ENCODE assay signal across 10 mouse cellular contexts in the genomic region with DNA sequence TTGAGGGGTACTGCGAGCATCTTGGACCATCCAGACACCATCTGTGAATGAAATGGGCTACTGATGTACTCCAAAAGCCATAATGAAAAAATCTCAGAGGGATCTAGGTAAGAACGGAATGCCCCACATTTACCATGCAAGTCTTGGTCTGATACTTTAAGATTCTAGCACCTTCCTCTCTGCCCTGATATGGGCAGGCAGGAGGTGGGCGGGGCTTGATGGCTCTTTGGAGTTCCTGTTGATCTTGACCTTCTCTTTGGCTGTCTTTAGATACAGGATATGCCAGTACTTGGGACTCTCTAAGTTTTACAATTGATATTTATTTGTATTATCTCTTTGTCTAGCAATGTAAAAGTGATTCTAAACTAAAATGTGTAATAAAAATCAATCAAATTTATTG. TPM values are rescaled to one million over a fixed set of nuclear protein-coding genes. Genes with fewer than 3 reads are reported as not detected.
DNase-seq lines count a peak whose midpoint lies in the region; ATAC-seq and TF ChIP-seq lines count a peak whose summit lies in the region.
"Had no signal": no experiment of that assay in that cellular context is flagged by ENCODE, and none has a peak within 500 bp of the region (broad histone marks: within the 10 kb centered on the region; RNA-seq: fewer than 3 reads in every experiment).

No protein-coding gene starts in this region.

- ATAC-seq in kidney, embryonic 16.5 days (ENCODE audit: low FRiP score, low TSS enrichment): no peak
- no peak for ATAC-seq in stomach, postnatal 0 days (ENCODE audit: low FRiP score, low TSS enrichment)
- no peak for ATAC-seq in forebrain, postnatal 0 days

- no peak overlapping the region for H3K9ac ChIP-seq in kidney, embryonic 16.5 days (replicated peaks; ENCODE audit: low read length)
- H3K9ac ChIP-seq in stomach, postnatal 0 days (ENCODE audit: low read length): no peak overlapping the region
- no peak overlapping the region for H3K9ac ChIP-seq in forebrain, postnatal 0 days
- H3K9ac ChIP-seq: limb, embryonic 12.5 days had no signal

- TF ChIP-seq EP300 in stomach, postnatal 0 days (optimal IDR thresholded peaks at IDR 0.05): no peak

- no peak for TF ChIP-seq CTCF in stomach, postnatal 0 days (IDR thresholded peaks at IDR 0.05; ENCODE audit: low read depth)
- TF ChIP-seq CTCF in forebrain, postnatal 0 days (IDR thresholded peaks at IDR 0.05; ENCODE audit: low read depth): no peak

- H3K9me3 ChIP-seq in kidney, embryonic 16.5 days (ENCODE audit: low read length): no peaks in the 10 kb centered on the region
- no peaks in the 10 kb centered on the region for H3K9me3 ChIP-seq in stomach, postnatal 0 days (ENCODE audit: control insufficient read depth, low read length)
- no peaks in the 10 kb centered on the region for H3K9me3 ChIP-seq in forebrain, postnatal 0 days (ENCODE audit: low read length)
- H3K9me3 ChIP-seq: limb, embryonic 12.5 days had no signal

- no peak overlapping the region for H3K4me3 ChIP-seq in kidney, embryonic 16.5 days (ENCODE audit: low read length)
- no peak overlapping the region for H3K4me3 ChIP-seq in stomach, postnatal 0 days (ENCODE audit: low read depth, low read length)
- H3K4me3 ChIP-seq in forebrain, postnatal 0 days (ENCODE audit: low read depth, low read length): no peak overlapping the region
- H3K4me3 ChIP-seq: limb, embryonic 12.5 days had no signal

- no peaks in the 10 kb centered on the region for H3K4me1 ChIP-seq in kidney, embryonic 16.5 days (ENCODE audit: insufficient read depth, low read length)
- no peaks in the 10 kb centered on the region for H3K4me1 ChIP-seq in stomach, postnatal 0 days (replicated peaks; ENCODE audit: control insufficient read depth, insufficient read depth)
- H3K4me1 ChIP-seq in forebrain, postnatal 0 days (ENCODE audit: insufficient read depth): no peaks in the 10 kb centered on the region
- H3K4me1 ChIP-seq: limb, embryonic 12.5 days had no signal

- no peak overlapping the region for H3K27ac ChIP-seq in kidney, embryonic 16.5 days (ENCODE audit: low read length)
- no peak overlapping the region for H3K27ac ChIP-seq in stomach, postnatal 0 days (replicated peaks)
- no peak overlapping the region for H3K27ac ChIP-seq in forebrain, postnatal 0 days (ENCODE audit: low read depth, low read length)
- H3K27ac ChIP-seq: limb, embryonic 12.5 days had no signal

- H3K27me3 ChIP-seq in kidney, embryonic 16.5 days (ENCODE audit: insufficient read depth, low read length): no peaks in the 10 kb centered on the region
- H3K27me3 ChIP-seq in stomach, postnatal 0 days (ENCODE audit: control insufficient read depth, insufficient read depth, low read length): no peaks in the 10 kb centered on the region
- no peaks in the 10 kb centered on the region for H3K27me3 ChIP-seq in forebrain, postnatal 0 days (ENCODE audit: insufficient read depth, low read length)
- H3K27me3 ChIP-seq: limb, embryonic 12.5 days had no signal

- WGBS in kidney, embryonic 16.5 days: 95% methylated on average over 3 of the region's 3 CpGs
- 94% methylated on average over 3 of the region's 3 CpGs for WGBS in stomach, postnatal 0 days
- 93% methylated on average over 3 of the region's 3 CpGs for WGBS in forebrain, postnatal 0 days

- H3K36me3 ChIP-seq in kidney, embryonic 16.5 days (ENCODE audit: insufficient read depth, low read length): peaks cover 19% of the 10 kb centered on the region; the same call in 1 of the 2 replicates
- peaks cover 11% of the 10 kb centered on the region; the same call in 1 of the 2 replicates for H3K36me3 ChIP-seq in stomach, postnatal 0 days (ENCODE audit: control insufficient read depth, insufficient read depth, low read length)
- H3K36me3 ChIP-seq in forebrain, postnatal 0 days (ENCODE audit: insufficient read depth): peaks cover 56% of the 10 kb centered on the region

- H3K4me2 ChIP-seq in kidney, embryonic 16.5 days (replicated peaks; ENCODE audit: low read depth, low read length): no peak overlapping the region
- no peak overlapping the region for H3K4me2 ChIP-seq in stomach, postnatal 0 days (replicated peaks; ENCODE audit: low read depth)
- H3K4me2 ChIP-seq in forebrain, postnatal 0 days (ENCODE audit: low read depth): no peak overlapping the region
- H3K4me2 ChIP-seq: limb, embryonic 12.5 days had no signal

- peak; percentile 40 for DNase-seq in kidney, postnatal 10 days
- peak; percentile 66 for DNase-seq in thymus, postnatal 14 days
- DNase-seq in thymus, postnatal 0 days (ENCODE audit: low spot score): no peak
- peak; percentile 46 to 48 for DNase-seq in lung, postnatal 4 days
- no peak for DNase-seq in gastrocnemius, postnatal 25 days
- DNase-seq in stomach, postnatal 0 days (ENCODE audit: low spot score): no peak
- no peak for DNase-seq in forebrain, postnatal 0 days
- DNase-seq: heart, adult 18-20 months had no signal

RNA-seq across cellular contexts. Expression of a gene that starts 12.6 kb away (rescaled TPM):
- polyA plus RNA-seq in kidney, embryonic 16.5 days (2015; fragmentation: Nextera tagmentation; extraction: Ambion mirVana): 11.6 and 11.7 TPM in 2 replicates
- 13.3 and 15.6 TPM in 2 replicates for polyA plus RNA-seq in thymus, postnatal 0 days (2015; fragmentation: Nextera tagmentation; extraction: Ambion mirVana)
- total RNA-seq in gastrocnemius, postnatal 25 days (2021): 1 to 10 TPM; 7.3 to 8.5 TPM
- 5.9 TPM in 2 replicates for polyA plus RNA-seq in stomach, postnatal 0 days (2015; fragmentation: Nextera tagmentation; extraction: Ambion mirVana)
- 26.2 and 32.6 TPM in 2 replicates for total RNA-seq in forebrain, postnatal 0 days (2014; rRNA removed)
- 8.4 and 12.3 TPM in 2 replicates for polyA plus RNA-seq in forebrain, postnatal 0 days (2015; fragmentation: Nextera tagmentation; extraction: Ambion mirVana)

RNA-seq across cellular contexts. Expression of a gene that starts 41.8 kb away (rescaled TPM):
- 8.9 TPM in 2 replicates for polyA plus RNA-seq in kidney, embryonic 16.5 days (2015; fragmentation: Nextera tagmentation; extraction: Ambion mirVana)
- 6.5 and 7.3 TPM in 2 replicates for polyA plus RNA-seq in thymus, postnatal 0 days (2015; fragmentation: Nextera tagmentation; extraction: Ambion mirVana)
- total RNA-seq in gastrocnemius, postnatal 25 days (2021): 1 to 10 TPM; 3.4 to 4.0 TPM
- polyA plus RNA-seq in stomach, postnatal 0 days (2015; fragmentation: Nextera tagmentation; extraction: Ambion mirVana): 3.1 and 3.2 TPM in 2 replicates
- total RNA-seq in forebrain, postnatal 0 days (2014; rRNA removed): 56.6 and 62.5 TPM in 2 replicates
- 17.4 and 20.6 TPM in 2 replicates for polyA plus RNA-seq in forebrain, postnatal 0 days (2015; fragmentation: Nextera tagmentation; extraction: Ambion mirVana)

Comparison
In these comparisons a context has a peak if more than half of its experiments do, and no peak if none do; other contexts are left out.
1. DNase-seq: peak in kidney, postnatal 10 days (single experiment), thymus, postnatal 14 days (single experiment) and lung, postnatal 4 days (2 of 2); none in thymus, postnatal 0 days (single experiment), gastrocnemius, postnatal 25 days (single experiment), stomach, postnatal 0 days (single experiment) and forebrain, postnatal 0 days (single experiment).